Mouse (Mus musculus): ENCODE measurements around the gene Chat. TPM values are rescaled to one million over a fixed set of nuclear protein-coding genes. Genes with fewer than 3 reads are reported as not detected.

Chat gene
- polyA plus RNA-seq, 1 experiment, result not detected

- Histone ChIP-seq H3K27me3 (ENCODE audit: control insufficient read depth) (peaks cover 68% of the 10 kb centered on the region), H3K36me3 (ENCODE audit: control insufficient read depth) (no peaks in the 10 kb centered on the region), H3K4me1 (ENCODE audit: control insufficient read depth) (no peaks in the 10 kb centered on the region), H3K9me3 (ENCODE audit: control insufficient read depth, low read length) (peaks cover 4% of the 10 kb centered on the region; the same call in 1 of the 2 replicates), H3K4me3 (replicated peaks) (no peak overlapping the region)
- no peak for TF ChIP-seq GATA1 (IDR thresholded peaks at IDR 0.05; ENCODE audit: low read length)
- no peak for TF ChIP-seq TAL1 (IDR thresholded peaks at IDR 0.05; ENCODE audit: low read length)
Measured at GRCm38 (mm10) chr14:32465506-32465870, 301 bp downstream of the Chat start.

GRCm38 (mm10) chr14:32464601-32465505, 936 bp downstream of the Chat start, which contains the start of gene Slc18a3:
Slc18a3 (minus strand) TSS chr14:32464850.
- TF ChIP-seq TAL1 (IDR thresholded peaks at IDR 0.05; ENCODE audit: low read length), result no peak
- TF ChIP-seq GATA1 (IDR thresholded peaks at IDR 0.05; ENCODE audit: low read length), result no peak
- peaks cover 4% of the 10 kb centered on the region; the same call in 1 of the 2 replicates for H3K9me3 ChIP-seq (ENCODE audit: control insufficient read depth, low read length)
- H3K27me3 ChIP-seq (ENCODE audit: control insufficient read depth), result peaks cover 73% of the 10 kb centered on the region
- no peaks in the 10 kb centered on the region for H3K4me1 ChIP-seq (ENCODE audit: control insufficient read depth)
- no peak within 1 kb of the TSS for H3K4me3 ChIP-seq (replicated peaks)
- H3K36me3 ChIP-seq (ENCODE audit: control insufficient read depth), result no peaks in the 10 kb centered on the region

- no peak overlapping the region for H3K4me3 ChIP-seq (replicated peaks)
- H3K36me3 ChIP-seq (ENCODE audit: control insufficient read depth), result no peaks in the 10 kb centered on the region
- H3K4me1 ChIP-seq (ENCODE audit: control insufficient read depth), result no peaks in the 10 kb centered on the region
- H3K9me3 ChIP-seq (ENCODE audit: control insufficient read depth, low read length), result peaks cover 4% of the 10 kb centered on the region; the same call in 1 of the 2 replicates
- H3K27me3 ChIP-seq (ENCODE audit: control insufficient read depth), result peaks cover 84% of the 10 kb centered on the region
- TF ChIP-seq GATA1 (IDR thresholded peaks at IDR 0.05; ENCODE audit: low read length) (no peak), TAL1 (IDR thresholded peaks at IDR 0.05; ENCODE audit: low read length) (no peak)
Measured at GRCm38 (mm10) chr14:32463211-32464040, 2.4 kb downstream of the Chat start.

GRCm38 (mm10) chr14:32452552-32452951, 13.2 kb downstream of the Chat start:
- Histone ChIP-seq H3K4me3 (replicated peaks) (no peak overlapping the region), H3K36me3 (ENCODE audit: control insufficient read depth) (no peaks in the 10 kb centered on the region), H3K9me3 (ENCODE audit: control insufficient read depth, low read length) (no peaks in the 10 kb centered on the region), H3K27me3 (ENCODE audit: control insufficient read depth) (peaks cover 6% of the 10 kb centered on the region; the same call in 1 of the 2 replicates), H3K4me1 (ENCODE audit: control insufficient read depth) (no peaks in the 10 kb centered on the region)
- TF ChIP-seq GATA1 (IDR thresholded peaks at IDR 0.05; ENCODE audit: low read length) (no peak), TAL1 (IDR thresholded peaks at IDR 0.05; ENCODE audit: low read length) (no peak)

- no peak overlapping the region for H3K4me3 ChIP-seq (replicated peaks)
- TF ChIP-seq TAL1 (IDR thresholded peaks at IDR 0.05; ENCODE audit: low read length), result no peak
- TF ChIP-seq GATA1 (IDR thresholded peaks at IDR 0.05; ENCODE audit: low read length), result no peak
- H3K9me3 ChIP-seq (ENCODE audit: control insufficient read depth, low read length), result no peaks in the 10 kb centered on the region
- H3K4me1 ChIP-seq (ENCODE audit: control insufficient read depth), result no peaks in the 10 kb centered on the region
- no peaks in the 10 kb centered on the region for H3K36me3 ChIP-seq (ENCODE audit: control insufficient read depth)
- no peaks in the 10 kb centered on the region; the same call in 1 of the 2 replicates for H3K27me3 ChIP-seq (ENCODE audit: control insufficient read depth)
Measured at GRCm38 (mm10) chr14:32446989-32447388, 18.8 kb downstream of the Chat start.

GRCm38 (mm10) chr14:32443446-32443845, 22.3 kb downstream of the Chat start:
- Histone ChIP-seq H3K4me1 (ENCODE audit: control insufficient read depth) (no peaks in the 10 kb centered on the region), H3K4me3 (replicated peaks) (no peak overlapping the region), H3K9me3 (ENCODE audit: control insufficient read depth, low read length) (no peaks in the 10 kb centered on the region), H3K27me3 (ENCODE audit: control insufficient read depth) (no peaks in the 10 kb centered on the region; the same call in 1 of the 2 replicates), H3K36me3 (ENCODE audit: control insufficient read depth) (no peaks in the 10 kb centered on the region)
- TF ChIP-seq TAL1 (IDR thresholded peaks at IDR 0.05; ENCODE audit: low read length), result no peak
- TF ChIP-seq GATA1 (IDR thresholded peaks at IDR 0.05; ENCODE audit: low read length), result no peak

- Histone ChIP-seq H3K9me3 (ENCODE audit: control insufficient read depth, low read length) (no peaks in the 10 kb centered on the region), H3K27me3 (ENCODE audit: control insufficient read depth) (no peaks in the 10 kb centered on the region; the same call in 1 of the 2 replicates), H3K36me3 (ENCODE audit: control insufficient read depth) (no peaks in the 10 kb centered on the region), H3K4me1 (ENCODE audit: control insufficient read depth) (no peaks in the 10 kb centered on the region), H3K4me3 (replicated peaks) (no peak overlapping the region)
- TF ChIP-seq TAL1 (IDR thresholded peaks at IDR 0.05; ENCODE audit: low read length), result no peak
- TF ChIP-seq GATA1 (IDR thresholded peaks at IDR 0.05; ENCODE audit: low read length), result no peak
Measured at GRCm38 (mm10) chr14:32439744-32440143, 26.0 kb downstream of the Chat start.

- Histone ChIP-seq H3K9me3 (ENCODE audit: control insufficient read depth, low read length) (no peaks in the 10 kb centered on the region), H3K4me3 (replicated peaks) (no peak overlapping the region), H3K36me3 (ENCODE audit: control insufficient read depth) (no peaks in the 10 kb centered on the region), H3K27me3 (ENCODE audit: control insufficient read depth) (no peaks in the 10 kb centered on the region; the same call in 1 of the 2 replicates), H3K4me1 (ENCODE audit: control insufficient read depth) (no peaks in the 10 kb centered on the region)
- TF ChIP-seq TAL1 (IDR thresholded peaks at IDR 0.05; ENCODE audit: low read length), result no peak
- no peak for TF ChIP-seq GATA1 (IDR thresholded peaks at IDR 0.05; ENCODE audit: low read length)
Measured at GRCm38 (mm10) chr14:32439316-32439715, 26.5 kb downstream of the Chat start.

GRCm38 (mm10) chr14:32437352-32437793, 28.4 kb downstream of the Chat start:
- Histone ChIP-seq H3K9me3 (ENCODE audit: control insufficient read depth, low read length) (no peaks in the 10 kb centered on the region), H3K27me3 (ENCODE audit: control insufficient read depth) (no peaks in the 10 kb centered on the region)

More at GRCm38 (mm10) chr14:32437352-32437793, 28.4 kb downstream of the Chat start:
- no peak for TF ChIP-seq TAL1 (IDR thresholded peaks at IDR 0.05; ENCODE audit: low read length)
- TF ChIP-seq GATA1 (IDR thresholded peaks at IDR 0.05; ENCODE audit: low read length), result no peak
- H3K4me3 ChIP-seq (replicated peaks), result no peak overlapping the region
- no peaks in the 10 kb centered on the region for H3K36me3 ChIP-seq (ENCODE audit: control insufficient read depth)
- no peaks in the 10 kb centered on the region for H3K4me1 ChIP-seq (ENCODE audit: control insufficient read depth)
